Comparison of ENCODE assay signal across 10 mouse cellular contexts in the genomic region with DNA sequence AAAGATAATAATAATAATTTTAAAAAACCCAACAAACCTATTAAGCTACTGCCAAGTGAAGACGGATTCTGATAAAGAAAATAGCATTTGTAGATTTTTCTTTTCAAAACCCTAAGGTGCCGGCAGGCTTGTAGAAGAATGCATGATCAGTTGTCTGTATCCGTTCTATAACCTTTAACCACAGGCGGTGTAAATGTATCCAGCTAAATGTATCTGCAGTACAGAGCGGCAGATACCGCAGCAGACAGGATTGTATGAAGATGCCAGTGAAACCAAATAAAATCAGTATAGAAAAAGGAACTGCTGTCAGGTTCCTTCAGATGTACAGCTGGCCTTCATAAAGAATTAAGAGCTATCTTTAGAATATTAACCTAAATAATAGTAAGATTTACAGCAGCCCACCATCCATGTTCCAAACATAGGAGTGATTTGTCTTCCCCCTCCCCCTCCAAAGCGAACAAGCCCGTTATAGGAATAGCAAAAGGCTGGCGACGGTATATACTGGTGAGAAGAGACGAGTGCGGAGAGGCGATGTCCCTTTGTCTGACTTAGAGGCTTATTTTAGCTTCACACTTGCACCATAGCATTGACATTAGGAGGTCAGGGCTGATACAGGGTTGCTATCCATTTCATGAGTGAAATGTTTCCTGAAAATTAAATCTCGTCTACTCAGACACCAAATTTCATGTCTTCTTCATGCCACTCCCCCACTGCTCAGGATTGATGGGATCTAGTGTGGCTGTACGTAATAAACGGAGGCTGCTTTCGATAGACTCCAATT. TPM values are rescaled to one million over a fixed set of nuclear protein-coding genes. Genes with fewer than 3 reads are reported as not detected.
DNase-seq lines count a peak whose midpoint lies in the region; ATAC-seq and TF ChIP-seq lines count a peak whose summit lies in the region.
"Had no signal": no experiment of that assay in that cellular context is flagged by ENCODE, and none has a peak within 500 bp of the region (broad histone marks: within the 10 kb centered on the region; RNA-seq: fewer than 3 reads in every experiment).

No protein-coding gene starts in this region.

- no peak for DNase-seq in heart, adult 18-20 months
- peak; percentile 78 for DNase-seq in brain, embryonic 14.5 days (ENCODE audit: low read depth)
- DNase-seq in hindbrain, embryonic 10.5 days (ENCODE audit: low spot score): no peak
- DNase-seq in spleen, postnatal 4 days (ENCODE audit: low spot score in 2 of 2): no peak
- no peak for DNase-seq in thymus, postnatal 36 days
- DNase-seq: kidney, postnatal 14 days; lung, adult 18-20 months had no signal

- peak overlapping the region; percentile 40 for H3K4me2 ChIP-seq in heart, embryonic 15.5 days
- peak overlapping the region; percentile 52 for H3K4me2 ChIP-seq in midbrain, embryonic 15.5 days

- TF ChIP-seq CTCF in brain, embryonic 14.5 days (IDR thresholded peaks at IDR 0.05; ENCODE audit: borderline replicate concordance, extremely low read depth, insufficient read depth, insufficient read length): no peak

- H3K27me3 ChIP-seq in heart, embryonic 15.5 days: no peaks in the 10 kb centered on the region
- H3K27me3 ChIP-seq in hindbrain, embryonic 10.5 days (ENCODE audit: insufficient read depth, poor library complexity, severe bottlenecking): 0 out of 2 replicates have a peak, but pooled peaks cover 8% of the 10 kb centered on the region
- no peaks in the 10 kb centered on the region for H3K27me3 ChIP-seq in midbrain, embryonic 15.5 days (replicated peaks)

- no peaks in the 10 kb centered on the region for H3K36me3 ChIP-seq in heart, embryonic 15.5 days
- no peaks in the 10 kb centered on the region for H3K36me3 ChIP-seq in hindbrain, embryonic 10.5 days
- no peaks in the 10 kb centered on the region for H3K36me3 ChIP-seq in midbrain, embryonic 15.5 days (replicated peaks)

- WGBS in heart, embryonic 15.5 days: 52% methylated on average over 17 of the region's 17 CpGs
- WGBS in hindbrain, embryonic 10.5 days: 86% methylated on average over 17 of the region's 17 CpGs
- whole genome bisulfite sequencing in midbrain, embryonic 15.5 days: 44% methylated on average over 17 of the region's 17 CpGs

- H3K27ac ChIP-seq in heart, embryonic 15.5 days: peak overlapping the region; percentile 59
- H3K27ac ChIP-seq in hindbrain, embryonic 10.5 days: peak overlapping the region; percentile 12; the same call in 1 of the 2 replicates
- H3K27ac ChIP-seq in midbrain, embryonic 15.5 days: peak overlapping the region; percentile 95

- H3K4me3 ChIP-seq in heart, embryonic 15.5 days: peak overlapping the region; percentile 13
- H3K4me3 ChIP-seq in hindbrain, embryonic 10.5 days: no peak overlapping the region
- H3K4me3 ChIP-seq in midbrain, embryonic 15.5 days: peak overlapping the region; percentile 44

- no peak for ATAC-seq in heart, embryonic 15.5 days (replicated peaks; ENCODE audit: insufficient number of reproducible peaks, insufficient read depth, low FRiP score, low read depth)
- ATAC-seq in midbrain, embryonic 15.5 days (replicated peaks): peak; percentile 69
- no peak for ATAC-seq in cerebellum, adult (ENCODE audit: insufficient number of reproducible peaks, low FRiP score, low TSS enrichment)

- peaks cover 52% of the 10 kb centered on the region for H3K4me1 ChIP-seq in heart, embryonic 15.5 days (replicated peaks)
- peaks cover 12% of the 10 kb centered on the region for H3K4me1 ChIP-seq in hindbrain, embryonic 10.5 days (replicated peaks)
- H3K4me1 ChIP-seq in midbrain, embryonic 15.5 days: peaks cover 36% of the 10 kb centered on the region

- H3K9me3 ChIP-seq in heart, embryonic 15.5 days (replicated peaks): no peaks in the 10 kb centered on the region
- no peaks in the 10 kb centered on the region for H3K9me3 ChIP-seq in hindbrain, embryonic 10.5 days
- no peaks in the 10 kb centered on the region for H3K9me3 ChIP-seq in midbrain, embryonic 15.5 days

- 0 out of 2 replicates have a peak overlapping the region, but pooled peaks have one; percentile 9 for H3K9ac ChIP-seq in heart, embryonic 15.5 days
- H3K9ac ChIP-seq in midbrain, embryonic 15.5 days: peak overlapping the region; percentile 67

- TF ChIP-seq POLR2A in brain, embryonic 14.5 days (IDR thresholded peaks at IDR 0.05; ENCODE audit: borderline replicate concordance, extremely low read depth, insufficient read depth, insufficient read length, poor library complexity, severe bottlenecking): peak; percentile 25; the same call in 1 of the 2 replicates

RNA-seq across cellular contexts. Expression of a gene that starts 19.8 kb away (rescaled TPM):
- polyA plus RNA-seq in heart, embryonic 15.5 days (2015; fragmentation: Nextera tagmentation; extraction: Ambion mirVana): 28.7 and 29.8 TPM in 2 replicates
- 10 to 100 TPM; 34.7 to 42.9 TPM for total RNA-seq in heart, adult 18-20 months (2021)
- polyA plus RNA-seq in brain, embryonic 14.5 days (2012; rRNA removed): 8.3 and 15.0 TPM in 2 replicates
- 7.8 and 8.5 TPM in 2 replicates for polyA plus RNA-seq in hindbrain, embryonic 10.5 days (2016; fragmentation: Nextera tagmentation; extraction: Ambion mirVana)
- 57.2 and 59.2 TPM in 2 replicates for polyA plus RNA-seq in midbrain, embryonic 15.5 days (2015; fragmentation: Nextera tagmentation; extraction: Ambion mirVana)

Comparison
In these comparisons a context has a peak if more than half of its experiments do, and no peak if none do; other contexts are left out.
1. H3K27ac ChIP-seq: peak in every context shown above with its lines; median percentile 95 in midbrain, embryonic 15.5 days; 59 in heart, embryonic 15.5 days; 12 in hindbrain, embryonic 10.5 days.